Mouse (Mus musculus) limb, embryonic 13.5 days (tissue): ENCODE measurements around the gene Dppa3. TPM values are rescaled to one million over a fixed set of nuclear protein-coding genes. Genes with fewer than 3 reads are reported as not detected.

Source experiments
- ATAC-seq: fragments of 200-750 bp; cut with Nextera tagmentation; 2 replicates; pipeline ENCODE4 v1.8.0; 2017; ENCODE audit warnings: low read depth, moderate number of reproducible peaks, moderate TSS enrichment; ENCODE audit not compliant: low FRiP score
- H3K27ac ChIP-seq: fragments of 300-500 bp; sonication (generic); 2 replicates; pipeline ENCODE4 v1.5.1; 2015; ENCODE audit warnings: inconsistent platforms, mild to moderate bottlenecking, moderate library complexity
- H3K27me3 ChIP-seq: fragments of 300-500 bp; sonication (generic); 2 replicates; pipeline ENCODE4 v1.6.1; 2015; ENCODE audit warnings: mild to moderate bottlenecking, inconsistent platforms
- H3K36me3 ChIP-seq: fragments of 300-500 bp; sonication (generic); 2 replicates; pipeline ENCODE4 v1.6.1; 2015; ENCODE audit warnings: inconsistent platforms, mild to moderate bottlenecking, moderate library complexity
- H3K4me1 ChIP-seq: fragments of 300-500 bp; sonication (generic); 2 replicates; pipeline ENCODE4 v1.6.1; 2015; ENCODE audit warnings: inconsistent platforms
- H3K4me2 ChIP-seq: fragments of 300-500 bp; sonication (generic); replicated peaks from 2 replicates; pipeline ENCODE4 v1.6.1; 2015; ENCODE audit warnings: inconsistent platforms, mild to moderate bottlenecking, moderate library complexity
- H3K4me3 ChIP-seq: fragments of 300-500 bp; sonication (generic); 2 replicates; pipeline ENCODE4 v1.5.1; 2015; ENCODE audit warnings: moderate library complexity, mild to moderate bottlenecking, inconsistent platforms
- H3K9ac ChIP-seq: fragments of 300-500 bp; sonication (generic); 2 replicates; pipeline ENCODE4 v1.6.1; 2015; ENCODE audit warnings: mild to moderate bottlenecking, inconsistent platforms
- H3K9me3 ChIP-seq: fragments of 300-500 bp; sonication (generic); 2 replicates; pipeline ENCODE4 v1.6.1; 2016; ENCODE audit warnings: inconsistent platforms
- WGBS: fragments of 180-500 bp; shearing (Covaris S2); methylation state at CpG from one replicate; pipeline ENCODE4 v1.1.7; 2015; 5-methylcytosine and 5-hydroxymethylcytosine counted together
- polyA plus RNA-seq: library from polyadenylated mRNA; unstranded; fragments of >200 nt; fragmentation: Nextera tagmentation; extraction: Ambion mirVana; gene quantifications from 2 replicates; pipeline ENCODE4 v1.2.1, GENCODE M21; 2015

Gene Dppa3
- polyA plus RNA-seq, 1 experiment from 2014 or later = not detected

- Histone ChIP-seq H3K9ac (no peak overlapping the region), H3K36me3 (no peaks in the 10 kb centered on the region), H3K27me3 (peaks cover 8% of the 10 kb centered on the region), H3K4me3 (no peak overlapping the region), H3K27ac (no peak overlapping the region), H3K9me3 (no peaks in the 10 kb centered on the region), H3K4me2 (no peak overlapping the region), H3K4me1 (no peaks in the 10 kb centered on the region)
- no peak for ATAC-seq
- 88% methylated on average over 5 of the region's 5 CpGs for WGBS
These were observed 31.4 kb downstream of the Dppa3 start for GRCm38 (mm10) chr6:122657630-122658029.

GRCm38 (mm10) chr6:122659567-122659966 is 33.4 kb downstream of the Dppa3 start:
- Histone ChIP-seq H3K27ac (no peak overlapping the region), H3K27me3 (peaks cover 26% of the 10 kb centered on the region), H3K4me1 (no peaks in the 10 kb centered on the region), H3K4me3 (no peak overlapping the region), H3K36me3 (no peaks in the 10 kb centered on the region), H3K9ac (no peak overlapping the region), H3K9me3 (no peaks in the 10 kb centered on the region), H3K4me2 (no peak overlapping the region)
- no peak for ATAC-seq
- 12% methylated on average over 7 of the region's 7 CpGs for WGBS

- Histone ChIP-seq H3K4me3 (no peak overlapping the region), H3K9me3 (no peaks in the 10 kb centered on the region), H3K27me3 (peaks cover 28% of the 10 kb centered on the region), H3K4me1 (no peaks in the 10 kb centered on the region), H3K27ac (no peak overlapping the region), H3K4me2 (no peak overlapping the region), H3K9ac (no peak overlapping the region), H3K36me3 (no peaks in the 10 kb centered on the region)
- ATAC-seq = no peak; the same call in 1 of the 2 replicates
- 35% methylated on average over 8 of the region's 8 CpGs for WGBS
These were observed 34.6 kb downstream of the Dppa3 start for GRCm38 (mm10) chr6:122660601-122661379.

DNA sequence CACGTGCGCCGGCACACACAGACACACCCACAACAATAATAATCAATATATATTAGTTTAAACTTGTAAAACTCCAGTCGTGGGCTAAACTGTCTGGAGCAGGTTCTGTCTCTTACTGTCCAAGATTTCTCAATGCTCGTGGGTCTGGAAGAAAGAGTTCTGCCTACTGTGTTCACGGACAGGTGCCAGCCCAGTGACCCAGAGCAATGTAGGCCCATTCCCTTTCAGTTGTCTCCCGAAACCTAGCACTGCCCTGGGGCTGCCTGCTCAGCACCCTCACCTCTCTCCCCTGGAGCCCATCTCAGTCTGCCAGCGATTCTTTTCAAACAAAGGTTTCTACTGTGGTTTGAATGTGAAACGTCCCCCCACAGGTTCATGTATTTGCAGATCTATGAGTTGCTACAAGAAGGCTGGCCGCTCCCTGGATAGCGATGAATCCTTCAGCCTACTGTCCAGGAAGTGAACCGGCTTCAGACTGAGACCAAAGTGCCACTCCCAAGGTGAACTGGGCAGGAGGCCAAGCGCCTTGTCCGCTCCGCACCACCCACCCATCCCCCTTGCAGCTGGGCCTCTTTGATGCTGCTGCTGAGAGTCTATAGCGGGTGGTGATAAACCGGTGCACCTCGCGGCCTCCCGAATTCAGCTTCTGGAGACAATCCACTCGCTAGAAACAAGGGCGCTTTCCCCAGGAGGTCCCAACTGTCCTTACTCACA is 36.5 kb downstream of the Dppa3 start:
- ATAC-seq = no peak
- no peaks in the 10 kb centered on the region for H3K36me3 ChIP-seq
- no peaks in the 10 kb centered on the region for H3K4me1 ChIP-seq
- H3K27ac ChIP-seq = no peak overlapping the region
- H3K9me3 ChIP-seq = no peaks in the 10 kb centered on the region
- no peak overlapping the region for H3K9ac ChIP-seq
- H3K4me2 ChIP-seq = no peak overlapping the region
- H3K4me3 ChIP-seq = no peak overlapping the region
- H3K27me3 ChIP-seq = peaks cover 28% of the 10 kb centered on the region
- 29% methylated on average over 22 of the region's 22 CpGs for WGBS

DNA sequence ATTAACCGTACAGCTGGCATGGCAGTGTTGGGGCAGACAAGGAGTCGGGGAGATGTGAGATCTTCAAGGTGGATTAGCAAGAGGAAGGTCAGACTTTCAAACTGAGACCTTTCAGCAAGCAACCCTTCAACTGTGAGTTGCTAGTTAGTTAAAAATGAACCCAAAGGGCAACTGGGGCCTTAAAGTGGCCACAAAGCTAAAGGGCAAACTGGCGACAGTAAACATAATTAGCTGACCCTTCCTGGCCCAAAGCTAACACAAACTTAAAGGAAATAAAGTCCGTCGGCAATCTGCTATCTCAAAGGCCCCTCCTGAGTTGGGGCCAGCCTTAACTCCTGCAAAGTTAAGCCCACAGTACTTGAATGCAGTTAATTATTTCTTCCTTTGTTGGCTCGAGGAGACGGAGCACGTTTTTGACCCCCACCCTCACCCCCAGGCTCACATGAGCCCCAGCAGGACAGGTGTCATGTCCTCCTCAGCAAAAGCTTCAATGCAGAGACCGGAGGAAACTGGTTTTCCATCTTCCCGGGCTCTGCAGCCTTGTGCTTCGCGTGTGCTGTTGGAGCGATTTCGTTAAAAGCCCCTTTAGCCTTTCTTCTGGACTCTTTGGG is 37.5 kb downstream of the Dppa3 start:
- H3K9ac ChIP-seq = no peak overlapping the region
- H3K9me3 ChIP-seq = no peaks in the 10 kb centered on the region
- WGBS = 33% methylated on average over 14 of the region's 14 CpGs
- no peak overlapping the region for H3K27ac ChIP-seq
- H3K4me2 ChIP-seq = no peak overlapping the region
- no peaks in the 10 kb centered on the region for H3K36me3 ChIP-seq
- peaks cover 28% of the 10 kb centered on the region for H3K27me3 ChIP-seq
- H3K4me1 ChIP-seq = no peaks in the 10 kb centered on the region
- H3K4me3 ChIP-seq = no peak overlapping the region
- ATAC-seq = no peak

- ATAC-seq = no peak
- Histone ChIP-seq H3K4me3 (no peak overlapping the region), H3K4me2 (no peak overlapping the region), H3K9ac (no peak overlapping the region), H3K27me3 (peaks cover 28% of the 10 kb centered on the region), H3K9me3 (no peaks in the 10 kb centered on the region), H3K4me1 (no peaks in the 10 kb centered on the region), H3K36me3 (no peaks in the 10 kb centered on the region), H3K27ac (no peak overlapping the region)
- 73% methylated on average over 7 of the region's 7 CpGs for WGBS
These were observed 39.7 kb downstream of the Dppa3 start for GRCm38 (mm10) chr6:122665866-122666265.

- WGBS = 70% methylated on average over 5 of the region's 5 CpGs
- Histone ChIP-seq H3K4me2 (no peak overlapping the region), H3K27ac (no peak overlapping the region), H3K27me3 (peaks cover 19% of the 10 kb centered on the region), H3K4me1 (no peaks in the 10 kb centered on the region), H3K9ac (no peak overlapping the region), H3K9me3 (no peaks in the 10 kb centered on the region), H3K36me3 (no peaks in the 10 kb centered on the region), H3K4me3 (no peak overlapping the region)
- ATAC-seq = no peak
These were observed 41.5 kb downstream of the Dppa3 start for GRCm38 (mm10) chr6:122667715-122668114.

- H3K4me2 ChIP-seq = no peak overlapping the region
- no peaks in the 10 kb centered on the region for H3K9me3 ChIP-seq
- H3K4me1 ChIP-seq = no peaks in the 10 kb centered on the region
- no peak overlapping the region for H3K4me3 ChIP-seq
- peaks cover 8% of the 10 kb centered on the region for H3K27me3 ChIP-seq
- H3K27ac ChIP-seq = no peak overlapping the region
- no peak overlapping the region for H3K9ac ChIP-seq
- 79% methylated on average over 5 of the region's 5 CpGs for WGBS
- ATAC-seq = no peak
- no peaks in the 10 kb centered on the region for H3K36me3 ChIP-seq
These were observed 42.6 kb downstream of the Dppa3 start for GRCm38 (mm10) chr6:122668823-122669222.

GRCm38 (mm10) chr6:122669406-122670200 is 43.4 kb downstream of the Dppa3 start:
- H3K9ac ChIP-seq = peak overlapping the region; percentile 43; the same call in 1 of the 2 replicates
- peak; percentile 92 for ATAC-seq

GRCm38 (mm10) chr6:122670201-122670551 is 44.0 kb downstream of the Dppa3 start:
- Histone ChIP-seq H3K27ac (no peak overlapping the region; the same call in 1 of the 2 replicates), H3K4me2 (peak overlapping the region; percentile 64), H3K4me1 (no peaks in the 10 kb centered on the region), H3K36me3 (no peaks in the 10 kb centered on the region), H3K9me3 (no peaks in the 10 kb centered on the region), H3K9ac (peak overlapping the region; percentile 35; the same call in 1 of the 2 replicates), H3K27me3 (no peaks in the 10 kb centered on the region), H3K4me3 (peak overlapping the region; percentile 48)
- no peak for ATAC-seq
- WGBS = 31% methylated on average over 10 of the region's 10 CpGs

More at GRCm38 (mm10) chr6:122669406-122670200, 43.4 kb downstream of the Dppa3 start:
- Histone ChIP-seq H3K4me2 (peak overlapping the region; percentile 64), H3K27ac (no peak overlapping the region), H3K36me3 (no peaks in the 10 kb centered on the region), H3K4me1 (no peaks in the 10 kb centered on the region), H3K4me3 (peak overlapping the region; percentile 48), H3K27me3 (peaks cover 2% of the 10 kb centered on the region), H3K9me3 (no peaks in the 10 kb centered on the region)
- whole genome bisulfite sequencing = 7% methylated on average over 19 of the region's 19 CpGs

- H3K9ac ChIP-seq = no peak overlapping the region
- ATAC-seq = no peak
- H3K27ac ChIP-seq = no peak overlapping the region
- 94% methylated on average over 4 of the region's 4 CpGs for WGBS
- no peak overlapping the region for H3K4me2 ChIP-seq
- H3K4me1 ChIP-seq = no peaks in the 10 kb centered on the region
- no peaks in the 10 kb centered on the region for H3K36me3 ChIP-seq
- H3K27me3 ChIP-seq = no peaks in the 10 kb centered on the region
- no peak overlapping the region for H3K4me3 ChIP-seq
- no peaks in the 10 kb centered on the region for H3K9me3 ChIP-seq
These were observed 44.6 kb downstream of the Dppa3 start for GRCm38 (mm10) chr6:122670841-122671240.
